Mouse (Mus musculus): ENCODE data around the gene AC131692.1. TPM values are rescaled to one million over a fixed set of nuclear protein-coding genes. Genes with fewer than 3 reads are reported as not detected.

AC131692.1 gene
- polyA plus RNA-seq, 1 experiment: not detected

- no peak overlapping the region for H3K4me3 ChIP-seq (ENCODE audit: low read depth, low read length)
- WGBS: 74% methylated on average over 4 of the region's 4 CpGs
Measured at GRCm38 (mm10) chr19:6068951-6069350, 25.3 kb upstream of the AC131692.1 start.

GRCm38 (mm10) chr19:6069851-6070250 lies 24.4 kb upstream of the AC131692.1 start:
- TF ChIP-seq POLR2A (IDR thresholded peaks at IDR 0.05; ENCODE audit: low read depth, low read length) (no peak), CTCF (IDR thresholded peaks at IDR 0.05; ENCODE audit: extremely low read depth, insufficient read length, insufficient replicate concordance, low read depth, low read length) (no peak)
- H3K4me1 ChIP-seq (ENCODE audit: control insufficient read depth, insufficient read depth, insufficient read length, low read length): peaks cover 8% of the 10 kb centered on the region
- H3K27me3 ChIP-seq (ENCODE audit: control insufficient read depth, insufficient read depth, low read length): no peaks in the 10 kb centered on the region
- H3K4me3 ChIP-seq (ENCODE audit: low read depth, low read length): no peak overlapping the region
- 93% methylated on average over 10 of the region's 10 CpGs for WGBS
- H3K27ac ChIP-seq (ENCODE audit: insufficient read depth, low read depth, low read length): no peak overlapping the region
- peaks cover 28% of the 10 kb centered on the region for H3K36me3 ChIP-seq (ENCODE audit: control insufficient read depth, insufficient read depth, low read length)

More at GRCm38 (mm10) chr19:6068951-6069350, 25.3 kb upstream of the AC131692.1 start:
- Histone ChIP-seq H3K36me3 (ENCODE audit: control insufficient read depth, insufficient read depth, low read length) (peaks cover 27% of the 10 kb centered on the region), H3K27me3 (ENCODE audit: control insufficient read depth, insufficient read depth, low read length) (no peaks in the 10 kb centered on the region), H3K4me1 (ENCODE audit: control insufficient read depth, insufficient read depth, insufficient read length, low read length) (peaks cover 8% of the 10 kb centered on the region), H3K27ac (ENCODE audit: insufficient read depth, low read depth, low read length) (no peak overlapping the region)
- TF ChIP-seq CTCF (IDR thresholded peaks at IDR 0.05; ENCODE audit: extremely low read depth, insufficient read length, insufficient replicate concordance, low read depth, low read length) (no peak), POLR2A (IDR thresholded peaks at IDR 0.05; ENCODE audit: low read depth, low read length) (no peak)

- no peaks in the 10 kb centered on the region for H3K27me3 ChIP-seq (ENCODE audit: control insufficient read depth, insufficient read depth, low read length)
- no peak overlapping the region for H3K27ac ChIP-seq (ENCODE audit: insufficient read depth, low read depth, low read length)
- no peak overlapping the region for H3K4me3 ChIP-seq (ENCODE audit: low read depth, low read length)
- peaks cover 33% of the 10 kb centered on the region for H3K36me3 ChIP-seq (ENCODE audit: control insufficient read depth, insufficient read depth, low read length)
- peaks cover 8% of the 10 kb centered on the region for H3K4me1 ChIP-seq (ENCODE audit: control insufficient read depth, insufficient read depth, insufficient read length, low read length)
- TF ChIP-seq CTCF (IDR thresholded peaks at IDR 0.05; ENCODE audit: extremely low read depth, insufficient read length, insufficient replicate concordance, low read depth, low read length) (no peak), POLR2A (IDR thresholded peaks at IDR 0.05; ENCODE audit: low read depth, low read length) (no peak)
- WGBS: 90% methylated on average over 31 of the region's 31 CpGs
Measured at GRCm38 (mm10) chr19:6070571-6071250, 23.5 kb upstream of the AC131692.1 start.

GRCm38 (mm10) chr19:6071261-6071660 lies 23.0 kb upstream of the AC131692.1 start:
- no peak overlapping the region for H3K27ac ChIP-seq (ENCODE audit: insufficient read depth, low read depth, low read length)
- H3K4me1 ChIP-seq (ENCODE audit: control insufficient read depth, insufficient read depth, insufficient read length, low read length): peaks cover 11% of the 10 kb centered on the region
- no peak for TF ChIP-seq CTCF (IDR thresholded peaks at IDR 0.05; ENCODE audit: extremely low read depth, insufficient read length, insufficient replicate concordance, low read depth, low read length)
- no peak for TF ChIP-seq POLR2A (IDR thresholded peaks at IDR 0.05; ENCODE audit: low read depth, low read length)
- peaks cover 33% of the 10 kb centered on the region for H3K36me3 ChIP-seq (ENCODE audit: control insufficient read depth, insufficient read depth, low read length)
- no peaks in the 10 kb centered on the region for H3K27me3 ChIP-seq (ENCODE audit: control insufficient read depth, insufficient read depth, low read length)
- WGBS: 95% methylated on average over 19 of the region's 19 CpGs
- H3K4me3 ChIP-seq (ENCODE audit: low read depth, low read length): no peak overlapping the region

GRCm38 (mm10) chr19:6073889-6074288 lies 20.3 kb upstream of the AC131692.1 start:
- Histone ChIP-seq H3K36me3 (ENCODE audit: control insufficient read depth, insufficient read depth, low read length) (peaks cover 32% of the 10 kb centered on the region), H3K4me3 (ENCODE audit: low read depth, low read length) (no peak overlapping the region), H3K4me1 (ENCODE audit: control insufficient read depth, insufficient read depth, insufficient read length, low read length) (peaks cover 7% of the 10 kb centered on the region), H3K27me3 (ENCODE audit: control insufficient read depth, insufficient read depth, low read length) (no peaks in the 10 kb centered on the region), H3K27ac (ENCODE audit: insufficient read depth, low read depth, low read length) (peak overlapping the region; percentile 17; the same call in 1 of the 2 replicates)
- 92% methylated on average over 5 of the region's 5 CpGs for WGBS
- TF ChIP-seq POLR2A (IDR thresholded peaks at IDR 0.05; ENCODE audit: low read depth, low read length) (no peak), CTCF (IDR thresholded peaks at IDR 0.05; ENCODE audit: extremely low read depth, insufficient read length, insufficient replicate concordance, low read depth, low read length) (no peak)

GRCm38 (mm10) chr19:6076564-6077393 lies 17.4 kb upstream of the AC131692.1 start, which contains the start of gene Vps51:
TSS of gene Vps51 (minus strand) at chr19:6077231.
- no peaks in the 10 kb centered on the region for H3K27me3 ChIP-seq (ENCODE audit: control insufficient read depth, insufficient read depth, low read length)
- H3K4me3 ChIP-seq (ENCODE audit: low read depth, low read length): peak within 1 kb of the TSS; percentile 94
- peaks cover 7% of the 10 kb centered on the region for H3K4me1 ChIP-seq (ENCODE audit: control insufficient read depth, insufficient read depth, insufficient read length, low read length)
- H3K27ac ChIP-seq (ENCODE audit: insufficient read depth, low read depth, low read length): peak within 1 kb of the TSS; percentile 87
- under 1% methylated on average over 33 of the region's 33 CpGs for WGBS
- peaks cover 33% of the 10 kb centered on the region for H3K36me3 ChIP-seq (ENCODE audit: control insufficient read depth, insufficient read depth, low read length)
- TF ChIP-seq POLR2A (IDR thresholded peaks at IDR 0.05; ENCODE audit: low read depth, low read length) (no peak; the same call in 1 of the 2 replicates), CTCF (IDR thresholded peaks at IDR 0.05; ENCODE audit: extremely low read depth, insufficient read length, insufficient replicate concordance, low read depth, low read length) (no peak)

- Histone ChIP-seq H3K4me1 (ENCODE audit: control insufficient read depth, insufficient read depth, insufficient read length, low read length) (peaks cover 10% of the 10 kb centered on the region), H3K36me3 (ENCODE audit: control insufficient read depth, insufficient read depth, low read length) (peaks cover 30% of the 10 kb centered on the region), H3K27ac (ENCODE audit: insufficient read depth, low read depth, low read length) (no peak within 1 kb of the TSS), H3K4me3 (ENCODE audit: low read depth, low read length) (no peak within 1 kb of the TSS), H3K27me3 (ENCODE audit: control insufficient read depth, insufficient read depth, low read length) (no peaks in the 10 kb centered on the region)
- TF ChIP-seq POLR2A (IDR thresholded peaks at IDR 0.05; ENCODE audit: low read depth, low read length) (no peak), CTCF (IDR thresholded peaks at IDR 0.05; ENCODE audit: extremely low read depth, insufficient read length, insufficient replicate concordance, low read depth, low read length) (no peak)
- 91% methylated on average over 12 of the region's 12 CpGs for WGBS
Measured at GRCm38 (mm10) chr19:6079983-6080480, 14.2 kb upstream of the AC131692.1 start, which contains the start of gene Tmem262. TSS of gene Tmem262 (plus strand) at chr19:6080033.
